Mouse (Mus musculus) E14TG2a.4 (cell line): ENCODE measurements around the gene Rexo4.

ENCODE experiments used
- CTCF ChIP-seq: conservative IDR thresholded peaks from 2 replicates; pipeline ENCODE4 v1.5.1; 2014; ENCODE audit warnings: low read length
- POU5F1 ChIP-seq: IDR thresholded peaks from 2 replicates; pipeline ENCODE4 v1.6.1; 2014; ENCODE audit warnings: low read length, borderline replicate concordance

DNA sequence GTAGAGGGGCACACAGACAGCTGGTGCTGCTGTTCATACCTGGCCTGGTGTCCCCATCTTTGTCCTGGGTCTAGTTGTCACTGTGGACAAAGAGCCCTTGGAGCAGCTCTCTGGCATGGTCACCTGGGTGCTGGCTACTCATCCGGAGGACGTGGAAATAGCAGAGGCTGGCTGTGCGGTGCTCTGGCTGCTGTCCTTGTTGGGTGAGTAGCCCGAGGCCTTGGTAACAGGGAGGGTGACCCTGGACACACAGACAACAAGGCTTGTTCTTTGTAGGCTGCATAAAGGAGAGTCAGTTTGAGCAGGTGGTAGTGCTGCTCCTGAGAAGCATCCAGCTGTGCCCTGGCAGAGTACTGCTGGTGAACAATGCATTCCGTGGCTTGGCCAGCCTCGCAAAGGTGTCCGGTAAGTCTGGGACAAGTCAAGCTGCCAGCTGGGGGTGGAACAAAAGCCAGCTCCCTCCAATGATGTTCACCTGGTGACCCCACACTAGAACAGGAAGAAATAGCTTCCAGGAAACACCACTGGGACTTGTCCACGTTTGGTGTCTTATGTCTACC, 12.8 kb downstream of the Rexo4 start:
- TF ChIP-seq CTCF (no peak), POU5F1 (no peak)
